Mouse (Mus musculus) embryonic facial prominence, embryonic 12.5 days (tissue): ENCODE measurements at regions not wholly inside any gene's neighbourhood (a gene's known extent, or its start where the extent isn't known, plus 50 kb on each side); places are given as distances from the start of the nearest gene placed in this dataset.

Experiments used
- ATAC-seq: fragments of 200-750 bp; cut with Nextera tagmentation; 2 replicates; pipeline ENCODE4 v1.8.0; 2017; ENCODE audit not compliant: insufficient number of reproducible peaks, insufficient read depth, low FRiP score, low TSS enrichment
- H3K27ac ChIP-seq: fragments of 300-500 bp; sonication (generic); 2 replicates; pipeline ENCODE4 v1.5.1; 2016; ENCODE audit warnings: mild to moderate bottlenecking
- H3K27me3 ChIP-seq: fragments of 300-500 bp; sonication (generic); 2 replicates; pipeline ENCODE4 v1.6.1; 2016; ENCODE audit warnings: mild to moderate bottlenecking, moderate library complexity
- H3K36me3 ChIP-seq: fragments of 300-500 bp; sonication (generic); 2 replicates; pipeline ENCODE4 v1.6.1; 2016; ENCODE audit warnings: mild to moderate bottlenecking
- H3K4me1 ChIP-seq: fragments of 300-500 bp; sonication (generic); 2 replicates; pipeline ENCODE4 v1.6.1; 2016
- H3K4me2 ChIP-seq: fragments of 300-500 bp; sonication (generic); replicated peaks from 2 replicates; pipeline ENCODE4 v1.6.1; 2016; ENCODE audit warnings: mild to moderate bottlenecking, moderate library complexity
- H3K4me3 ChIP-seq: fragments of 300-500 bp; sonication (generic); 2 replicates; pipeline ENCODE4 v1.5.1; 2016; ENCODE audit warnings: mild to moderate bottlenecking
- H3K9ac ChIP-seq: fragments of 300-500 bp; sonication (generic); 2 replicates; pipeline ENCODE4 v1.6.1; 2016; ENCODE audit warnings: mild to moderate bottlenecking, moderate library complexity
- H3K9me3 ChIP-seq: fragments of 300-500 bp; sonication (generic); 2 replicates; pipeline ENCODE4 v1.6.1; 2016; ENCODE audit warnings: mild to moderate bottlenecking, moderate library complexity
- WGBS: fragments of 180-500 bp; shearing (Covaris S2); methylation state at CpG from one replicate; pipeline ENCODE4 v1.1.7; 2016; 5-methylcytosine and 5-hydroxymethylcytosine counted together

GRCm38 (mm10) chr11:52635716-52636389 lies 128.6 kb upstream of the Fstl4 start:
- no peak overlapping the region for H3K9ac ChIP-seq
- no peaks in the 10 kb centered on the region for H3K36me3 ChIP-seq
- no peak overlapping the region for H3K4me3 ChIP-seq
- H3K4me1 ChIP-seq, result no peaks in the 10 kb centered on the region
- no peak for ATAC-seq
- no peak overlapping the region for H3K4me2 ChIP-seq
- H3K27me3 ChIP-seq, result 0 out of 2 replicates have a peak, but pooled peaks cover 6% of the 10 kb centered on the region
- WGBS, result 81% methylated on average over 13 of the region's 13 CpGs
- H3K27ac ChIP-seq, result no peak overlapping the region
- H3K9me3 ChIP-seq, result no peaks in the 10 kb centered on the region

DNA sequence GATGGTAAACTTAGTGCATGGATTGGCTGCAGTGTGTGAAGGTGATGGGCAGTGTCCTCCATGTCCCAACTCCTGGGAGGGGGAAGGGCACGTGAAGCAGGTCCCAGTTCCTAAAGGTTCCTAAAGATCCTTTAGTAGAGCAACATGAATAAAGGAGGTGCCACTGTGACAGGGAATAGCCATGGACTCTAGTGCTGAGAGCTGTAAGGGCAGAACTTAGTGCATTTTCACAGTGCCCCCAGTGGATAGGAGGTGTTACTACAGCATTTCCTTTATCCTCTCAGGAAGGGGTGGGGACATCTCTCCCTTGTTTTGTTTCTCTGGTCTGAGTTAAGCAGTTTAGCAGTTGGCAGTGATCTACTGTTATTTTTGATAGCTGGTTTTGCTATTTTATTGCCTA lies 125.5 kb upstream of the Fstl4 start:
- H3K4me2 ChIP-seq, result no peak overlapping the region
- no peaks in the 10 kb centered on the region for H3K9me3 ChIP-seq
- no peak overlapping the region for H3K9ac ChIP-seq
- H3K4me3 ChIP-seq, result no peak overlapping the region
- 100% methylated on average over 1 of the region's 1 CpGs for WGBS
- H3K36me3 ChIP-seq, result no peaks in the 10 kb centered on the region
- no peak overlapping the region for H3K27ac ChIP-seq
- H3K27me3 ChIP-seq, result 0 out of 2 replicates have a peak, but pooled peaks cover 20% of the 10 kb centered on the region
- no peaks in the 10 kb centered on the region for H3K4me1 ChIP-seq
- no peak for ATAC-seq

- Histone ChIP-seq H3K27ac (no peak overlapping the region), H3K27me3 (0 out of 2 replicates have a peak, but pooled peaks cover 20% of the 10 kb centered on the region), H3K9me3 (no peaks in the 10 kb centered on the region), H3K9ac (no peak overlapping the region), H3K36me3 (no peaks in the 10 kb centered on the region), H3K4me2 (no peak overlapping the region), H3K4me1 (no peaks in the 10 kb centered on the region), H3K4me3 (no peak overlapping the region)
- ATAC-seq, result 0 out of 2 replicates have a peak, but pooled peaks have one; percentile 15
- WGBS, result 10% methylated on average over 14 of the region's 14 CpGs
These were observed 122.6 kb upstream of the Fstl4 start for GRCm38 (mm10) chr11:52641725-52642338.

DNA sequence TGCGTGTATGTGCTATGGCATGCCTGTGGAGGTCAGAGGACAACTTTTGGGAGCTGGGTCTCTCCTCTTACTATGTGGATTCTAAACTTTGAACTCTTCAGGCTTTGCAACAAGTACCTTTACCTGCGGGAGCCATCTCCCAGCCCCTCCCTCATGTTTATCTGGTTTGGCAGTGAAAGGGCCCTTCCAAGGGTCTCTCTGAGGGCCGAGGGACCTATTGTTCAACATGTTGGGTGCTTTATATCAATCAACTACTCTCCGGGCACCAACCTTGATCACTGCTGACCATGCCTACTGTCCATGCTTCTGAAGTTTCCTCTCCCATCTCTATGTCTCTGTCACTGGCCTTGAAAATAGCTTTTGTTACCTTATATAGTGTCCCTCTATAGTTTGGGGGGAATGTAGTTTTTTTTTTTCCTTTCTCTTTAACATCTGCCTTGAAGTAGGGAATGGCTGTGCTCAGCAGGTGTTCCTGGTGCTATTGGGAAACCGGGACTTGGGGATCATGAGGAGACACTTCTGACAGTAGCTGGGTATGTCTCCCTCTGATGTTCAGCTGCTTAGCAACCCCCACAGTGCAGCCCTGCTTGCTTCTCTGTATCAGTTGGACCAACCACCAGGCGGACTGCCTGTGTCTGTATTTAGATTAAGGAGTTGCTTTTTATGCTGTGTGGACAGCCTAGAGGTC lies 120.2 kb upstream of the Fstl4 start:
- no peak for ATAC-seq
- H3K36me3 ChIP-seq, result no peaks in the 10 kb centered on the region
- 0 out of 2 replicates have a peak, but pooled peaks cover 20% of the 10 kb centered on the region for H3K27me3 ChIP-seq
- WGBS, result 20% methylated on average over 6 of the region's 6 CpGs
- H3K4me1 ChIP-seq, result no peaks in the 10 kb centered on the region
- no peaks in the 10 kb centered on the region for H3K9me3 ChIP-seq
- H3K4me2 ChIP-seq, result no peak overlapping the region
- no peak overlapping the region for H3K27ac ChIP-seq
- H3K4me3 ChIP-seq, result no peak overlapping the region
- H3K9ac ChIP-seq, result no peak overlapping the region

GRCm38 (mm10) chr11:52648176-52648839 lies 116.1 kb upstream of the Fstl4 start:
- no peak overlapping the region for H3K27ac ChIP-seq
- no peaks in the 10 kb centered on the region for H3K4me1 ChIP-seq
- H3K4me3 ChIP-seq, result no peak overlapping the region
- no peaks in the 10 kb centered on the region for H3K9me3 ChIP-seq
- 47% methylated on average over 15 of the region's 15 CpGs for WGBS
- 0 out of 2 replicates have a peak, but pooled peaks cover under 1% of the 10 kb centered on the region for H3K27me3 ChIP-seq
- H3K4me2 ChIP-seq, result no peak overlapping the region
- no peaks in the 10 kb centered on the region for H3K36me3 ChIP-seq
- no peak overlapping the region for H3K9ac ChIP-seq
- no peak for ATAC-seq

GRCm38 (mm10) chr11:52648849-52649400 lies 115.5 kb upstream of the Fstl4 start:
- no peak overlapping the region for H3K4me2 ChIP-seq
- H3K27me3 ChIP-seq, result no peaks in the 10 kb centered on the region
- no peak overlapping the region for H3K27ac ChIP-seq
- WGBS, result 86% methylated on average over 8 of the region's 8 CpGs
- no peak overlapping the region for H3K9ac ChIP-seq
- H3K4me3 ChIP-seq, result no peak overlapping the region
- H3K9me3 ChIP-seq, result no peaks in the 10 kb centered on the region
- H3K4me1 ChIP-seq, result no peaks in the 10 kb centered on the region
- ATAC-seq, result no peak
- H3K36me3 ChIP-seq, result no peaks in the 10 kb centered on the region

- 84% methylated on average over 7 of the region's 7 CpGs for WGBS
- Histone ChIP-seq H3K27ac (no peak overlapping the region), H3K4me2 (no peak overlapping the region), H3K4me1 (no peaks in the 10 kb centered on the region), H3K36me3 (no peaks in the 10 kb centered on the region), H3K27me3 (no peaks in the 10 kb centered on the region), H3K4me3 (no peak overlapping the region), H3K9ac (no peak overlapping the region), H3K9me3 (no peaks in the 10 kb centered on the region)
- no peak for ATAC-seq
These were observed 109.8 kb upstream of the Fstl4 start for GRCm38 (mm10) chr11:52654640-52655039.

DNA sequence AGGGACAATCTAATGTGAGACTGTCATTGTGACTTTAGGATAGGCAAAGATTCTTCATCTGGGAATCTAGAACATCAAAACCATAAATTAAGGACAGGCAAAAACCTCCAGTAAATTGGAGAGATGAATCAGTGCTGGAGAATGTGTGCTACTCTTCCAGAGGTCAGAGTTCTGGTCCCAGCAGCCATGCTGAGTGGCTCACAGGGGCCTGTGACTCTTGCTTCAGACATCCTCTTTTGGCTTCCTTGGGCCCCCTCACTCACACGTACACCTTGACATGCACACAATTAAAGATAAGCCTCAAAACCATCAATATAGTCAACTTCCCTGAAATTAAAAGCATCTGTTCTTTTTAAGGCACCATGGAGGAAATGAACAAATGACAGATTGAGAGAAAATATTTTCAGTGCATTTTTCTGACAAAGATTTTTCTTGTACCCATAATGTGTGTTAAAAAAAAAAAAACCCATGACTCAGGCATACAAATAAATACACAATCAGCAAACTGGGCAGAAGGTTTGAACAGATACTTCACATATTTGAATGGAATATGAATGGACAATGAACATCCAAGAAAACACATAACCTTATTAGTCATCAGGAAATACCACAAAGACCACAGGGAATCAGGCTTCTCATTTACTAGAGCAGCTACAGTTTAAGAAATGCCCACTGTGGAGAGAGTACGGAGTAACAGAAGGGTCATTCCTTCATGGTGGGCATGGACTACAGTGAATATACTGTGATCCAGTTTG lies 108.5 kb upstream of the Fstl4 start:
- no peaks in the 10 kb centered on the region for H3K27me3 ChIP-seq
- 58% methylated on average over 2 of the region's 2 CpGs for WGBS
- H3K9ac ChIP-seq, result no peak overlapping the region
- no peak overlapping the region for H3K4me3 ChIP-seq
- no peak overlapping the region for H3K27ac ChIP-seq
- no peak for ATAC-seq
- no peaks in the 10 kb centered on the region for H3K4me1 ChIP-seq
- H3K4me2 ChIP-seq, result no peak overlapping the region
- no peaks in the 10 kb centered on the region for H3K9me3 ChIP-seq
- H3K36me3 ChIP-seq, result no peaks in the 10 kb centered on the region

DNA sequence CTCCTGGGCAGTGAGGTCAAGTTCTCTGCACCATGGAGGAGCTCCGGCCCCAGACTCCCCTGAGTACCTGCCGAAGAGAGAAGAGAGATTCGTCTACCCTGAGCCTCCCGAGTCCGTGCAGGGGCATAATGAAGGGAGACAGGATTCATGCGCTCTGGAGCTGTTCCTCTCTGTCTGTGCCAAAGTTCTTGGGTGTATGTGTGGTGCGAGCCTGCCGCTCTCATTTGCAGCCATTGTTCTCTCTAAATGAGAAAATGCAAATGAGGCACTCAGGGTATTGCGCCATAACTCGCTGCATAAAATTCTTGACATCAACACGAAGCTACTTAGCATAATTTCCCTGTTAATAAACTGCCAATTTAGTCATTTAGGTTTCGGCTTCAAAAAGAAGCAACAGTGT lies 103.2 kb upstream of the Fstl4 start:
- 81% methylated on average over 12 of the region's 12 CpGs for WGBS
- Histone ChIP-seq H3K9ac (no peak overlapping the region), H3K4me3 (no peak overlapping the region), H3K9me3 (no peaks in the 10 kb centered on the region), H3K4me1 (no peaks in the 10 kb centered on the region), H3K27me3 (no peaks in the 10 kb centered on the region), H3K36me3 (no peaks in the 10 kb centered on the region), H3K27ac (no peak overlapping the region), H3K4me2 (no peak overlapping the region)
- ATAC-seq, result no peak

DNA sequence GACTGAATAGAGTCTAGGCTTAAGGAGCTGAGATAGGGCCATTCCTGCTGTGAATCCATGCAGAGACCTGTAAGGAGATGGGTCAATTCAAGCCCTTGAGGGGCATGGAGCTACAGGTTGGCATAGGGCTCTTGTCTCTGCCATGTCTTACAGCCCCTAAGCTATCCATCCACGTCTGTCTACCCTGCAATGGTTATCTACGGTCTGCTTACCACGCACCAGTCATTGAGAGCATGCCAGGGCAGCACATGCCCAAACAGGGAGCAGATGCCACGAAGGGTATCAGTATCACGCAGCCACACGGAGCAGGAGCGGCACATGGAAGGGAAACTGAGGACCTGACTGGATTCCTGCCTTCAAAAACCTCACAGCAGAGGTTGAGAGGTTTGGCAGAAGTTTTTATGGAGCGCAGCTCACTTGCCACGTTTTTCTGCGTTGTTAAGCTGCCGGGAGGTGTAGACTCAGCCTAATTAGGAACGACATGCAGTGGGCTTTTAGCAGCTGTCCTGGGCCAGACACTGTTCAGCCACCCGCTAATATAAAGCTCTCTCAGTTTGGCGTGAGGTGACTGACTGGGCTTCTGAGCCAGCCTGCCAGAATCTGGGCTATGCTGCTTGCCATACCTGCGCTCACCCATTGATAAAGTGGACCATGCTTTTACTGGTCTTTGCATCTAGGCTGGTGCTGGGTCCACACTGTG lies 102.4 kb upstream of the Fstl4 start:
- H3K36me3 ChIP-seq, result no peaks in the 10 kb centered on the region
- WGBS, result 81% methylated on average over 15 of the region's 15 CpGs
- no peaks in the 10 kb centered on the region for H3K9me3 ChIP-seq
- ATAC-seq, result no peak
- H3K4me2 ChIP-seq, result no peak overlapping the region
- H3K4me1 ChIP-seq, result no peaks in the 10 kb centered on the region
- no peaks in the 10 kb centered on the region for H3K27me3 ChIP-seq
- H3K9ac ChIP-seq, result no peak overlapping the region
- H3K27ac ChIP-seq, result no peak overlapping the region
- H3K4me3 ChIP-seq, result no peak overlapping the region
